Mouse (Mus musculus): Measurements from ENCODE around the gene Cfap45.

The Cfap45 gene

DNA sequence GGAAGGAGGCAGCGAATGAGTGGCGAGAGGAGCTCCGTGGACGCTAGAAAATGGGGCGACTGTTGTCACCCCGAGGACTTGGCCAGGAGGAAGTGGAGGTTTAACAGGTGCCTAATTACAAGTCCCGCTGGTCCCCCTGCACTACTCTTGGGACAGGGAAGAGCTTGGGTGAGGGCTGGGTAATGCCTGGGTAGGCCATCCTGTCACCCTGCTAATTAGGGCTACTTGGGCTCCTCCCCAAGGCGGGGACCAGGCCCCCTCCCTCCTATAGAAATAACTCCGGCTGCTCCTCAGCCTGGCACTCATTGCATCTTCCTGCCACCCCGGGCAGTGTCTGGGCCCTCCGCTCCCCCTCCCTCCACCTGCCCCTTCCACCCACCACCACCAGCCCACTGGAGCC lies 35.0 kb downstream of the Cfap45 start, which contains the start of gene Vsig8:
Gene Vsig8, plus strand, starts transcription at position 301 of the 400 bp plus-strand sequence.
- no peak for DNase-seq (ENCODE audit: low read depth, low spot score)

DNA sequence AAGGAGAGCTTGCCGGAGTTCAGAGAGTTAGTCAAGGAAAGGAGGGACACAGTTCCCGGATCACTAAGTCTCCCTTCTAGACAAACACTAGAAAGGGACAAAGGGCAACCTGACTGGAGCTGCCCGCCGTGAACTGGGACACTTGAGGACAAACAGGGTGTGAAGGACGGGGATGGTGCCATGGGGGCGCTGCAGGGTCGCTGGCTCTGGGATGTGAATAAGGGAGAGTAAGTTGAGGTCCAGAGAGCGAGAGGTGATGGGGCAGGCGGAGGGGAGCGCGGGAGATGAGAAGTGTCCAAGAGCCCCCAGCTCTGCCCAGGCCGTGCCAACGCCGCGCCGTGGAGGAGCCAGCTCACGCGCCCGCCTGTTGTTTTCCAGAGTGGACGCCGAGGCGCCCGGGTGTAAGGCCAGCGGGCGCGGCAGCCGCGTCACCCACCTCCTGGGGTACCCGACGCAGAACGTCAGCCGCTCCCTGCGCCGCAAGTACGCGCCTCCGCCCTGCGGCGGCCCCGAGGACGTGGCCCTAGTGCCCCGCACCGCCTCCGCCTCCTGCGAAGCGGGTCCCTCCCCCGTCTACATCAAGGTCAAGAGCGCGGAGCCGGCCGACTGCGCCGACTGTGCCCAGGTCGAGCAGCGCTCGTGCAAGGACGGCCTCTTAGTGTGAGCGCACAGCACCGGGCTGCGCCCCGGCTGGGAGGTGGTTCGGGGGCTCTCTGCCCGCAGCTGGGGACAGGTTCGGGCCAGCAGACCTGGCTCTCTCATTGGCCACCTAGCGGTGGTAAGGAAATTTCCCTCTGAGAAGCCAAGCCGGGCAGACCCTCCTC lies 42.3 kb downstream of the Cfap45 start:
- DNase-seq (ENCODE audit: low read depth, low spot score), result no peak

DNA sequence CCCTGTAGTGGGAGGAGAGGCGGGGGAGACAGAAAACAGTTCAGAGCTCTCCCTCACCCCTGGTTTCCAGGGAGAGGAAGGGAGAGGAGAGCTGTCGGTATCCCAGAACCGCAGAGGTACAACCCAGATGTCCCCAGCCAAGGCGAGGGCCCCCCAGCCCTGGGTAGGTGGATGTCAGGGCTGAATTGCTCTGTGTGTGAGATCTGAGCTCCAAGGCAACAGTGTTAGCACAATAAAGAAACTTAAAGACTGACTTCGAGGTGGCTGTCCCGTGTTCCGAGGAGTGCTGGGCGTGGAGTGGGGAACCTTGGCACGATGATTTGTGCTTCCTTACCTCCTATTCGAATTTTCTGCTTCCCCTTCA lies 42.8 kb downstream of the Cfap45 start:
- DNase-seq (ENCODE audit: low read depth, low spot score), result no peak

DNA sequence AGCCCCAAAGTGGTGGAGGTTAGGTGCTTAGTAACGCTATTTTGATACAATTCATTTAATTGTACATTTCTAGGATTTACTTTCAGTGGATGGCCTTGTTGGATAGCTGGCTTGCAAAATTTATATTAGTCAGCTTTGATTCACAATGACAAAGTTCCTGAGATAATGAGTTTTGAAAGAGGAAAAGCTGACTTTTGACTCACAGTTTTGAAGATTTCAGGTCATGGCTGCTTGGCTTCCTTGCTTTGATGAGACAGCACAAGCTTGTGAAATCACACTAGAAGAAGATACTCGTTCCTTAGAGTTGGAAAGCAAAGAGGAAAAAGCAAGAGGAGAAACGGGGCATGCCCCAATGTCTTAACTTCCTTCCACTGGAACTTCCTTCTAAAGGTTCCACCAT lies 45.5 kb downstream of the Cfap45 start:
- no peak for DNase-seq (ENCODE audit: low read depth, low spot score)

DNA sequence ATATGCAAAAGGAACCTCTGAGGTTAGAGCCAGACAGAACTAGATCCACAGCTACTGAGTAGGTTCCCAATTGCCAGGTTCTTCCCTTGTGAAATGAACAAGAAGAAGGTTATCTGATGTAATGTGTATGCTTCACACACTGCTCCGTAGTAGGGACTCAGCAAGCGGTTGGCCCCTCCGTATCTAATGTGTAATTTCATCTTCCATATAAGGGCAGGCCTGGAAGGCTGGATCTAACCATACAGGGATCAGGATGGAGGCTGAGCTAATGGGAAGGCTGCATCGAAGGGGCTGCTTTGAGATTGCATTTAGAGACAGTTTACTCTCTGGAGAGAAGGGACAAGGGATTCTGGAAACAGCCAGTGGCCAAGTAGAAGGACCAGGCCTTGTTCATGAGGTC lies 47.2 kb downstream of the Cfap45 start:
- no peak for DNase-seq (ENCODE audit: low read depth, low spot score)

DNA sequence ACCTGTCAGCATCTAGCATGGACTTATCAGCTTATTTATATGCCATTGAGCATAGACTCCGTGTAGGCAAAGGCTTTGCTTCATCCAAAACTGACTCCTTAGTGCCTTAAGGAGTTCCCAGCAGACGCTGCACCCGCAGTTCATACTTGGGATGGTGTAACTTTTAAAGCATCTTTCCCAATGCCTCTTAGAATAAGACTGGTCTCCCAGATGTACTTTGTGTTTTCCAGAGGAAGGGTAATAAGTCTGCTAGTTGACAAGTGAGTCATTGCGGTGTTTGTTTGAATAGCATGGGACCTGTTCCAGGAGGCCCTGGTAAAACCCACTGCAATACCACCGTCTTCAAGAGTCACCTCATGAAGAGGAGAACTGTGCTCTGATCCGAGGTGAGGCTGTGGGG lies 59.5 kb downstream of the Cfap45 start:
- DNase-seq (ENCODE audit: low read depth, low spot score), result no peak

DNA sequence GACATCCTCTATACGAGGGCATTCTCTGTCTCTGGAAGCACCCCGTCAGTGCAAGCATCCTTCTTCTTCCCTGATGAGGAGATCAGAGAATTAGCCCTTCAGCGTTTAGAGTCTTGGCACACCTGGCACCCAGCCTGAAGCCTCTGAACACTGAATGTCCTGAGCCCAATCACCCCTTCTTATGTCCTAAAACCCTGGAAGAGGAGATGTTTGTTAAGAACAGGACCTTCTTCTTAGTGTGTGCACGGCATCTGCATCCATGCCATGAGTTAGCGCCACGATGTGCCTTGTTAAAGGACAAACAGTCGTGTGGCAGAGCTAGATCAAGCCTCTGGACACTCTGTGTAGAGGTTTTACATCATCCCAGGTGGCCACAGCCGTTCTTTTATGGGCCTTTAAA lies 61.8 kb downstream of the Cfap45 start:
- no peak for DNase-seq (ENCODE audit: low read depth, low spot score)

DNA sequence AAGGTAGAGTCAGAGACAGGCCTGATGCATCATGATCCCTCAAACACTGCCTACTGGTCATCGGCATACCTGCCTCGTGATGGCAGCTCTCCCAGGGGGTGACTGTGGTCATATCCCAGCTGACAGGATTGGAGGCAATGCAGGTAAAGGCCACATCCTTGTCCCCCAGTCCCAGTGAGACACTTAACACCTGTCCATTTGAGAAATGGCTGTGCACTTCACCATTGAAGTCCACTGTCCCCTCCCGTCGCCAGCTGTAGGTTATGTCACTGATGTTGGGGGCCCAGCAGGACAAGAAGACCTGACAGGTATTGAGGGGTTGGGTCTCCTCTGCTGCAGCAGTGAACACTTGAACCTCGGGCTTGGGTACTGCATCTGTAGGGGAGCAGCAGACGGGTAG lies 63.7 kb downstream of the Cfap45 start:
- no peak for DNase-seq (ENCODE audit: low read depth, low spot score)

DNA sequence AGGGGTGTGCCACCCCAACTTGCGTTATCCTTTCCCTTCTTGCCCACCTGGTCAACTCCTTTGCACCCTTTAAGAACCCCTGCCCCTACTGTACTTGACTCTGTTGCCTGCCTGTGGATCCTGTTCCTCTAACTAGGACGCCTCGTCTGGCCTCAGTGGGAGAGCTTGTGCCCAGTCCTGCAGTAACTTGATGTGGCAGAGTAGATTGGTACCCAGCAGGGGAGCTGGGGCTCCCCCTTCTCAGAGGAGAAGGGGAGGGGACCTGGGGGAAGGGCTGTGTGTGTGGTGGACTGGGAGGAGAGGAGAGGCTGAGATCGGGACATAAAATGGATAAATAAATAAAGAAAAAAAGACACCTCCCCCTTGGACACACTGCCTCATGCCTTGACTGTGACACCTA lies 64.4 kb downstream of the Cfap45 start:
- DNase-seq (ENCODE audit: low read depth, low spot score), result no peak

DNA sequence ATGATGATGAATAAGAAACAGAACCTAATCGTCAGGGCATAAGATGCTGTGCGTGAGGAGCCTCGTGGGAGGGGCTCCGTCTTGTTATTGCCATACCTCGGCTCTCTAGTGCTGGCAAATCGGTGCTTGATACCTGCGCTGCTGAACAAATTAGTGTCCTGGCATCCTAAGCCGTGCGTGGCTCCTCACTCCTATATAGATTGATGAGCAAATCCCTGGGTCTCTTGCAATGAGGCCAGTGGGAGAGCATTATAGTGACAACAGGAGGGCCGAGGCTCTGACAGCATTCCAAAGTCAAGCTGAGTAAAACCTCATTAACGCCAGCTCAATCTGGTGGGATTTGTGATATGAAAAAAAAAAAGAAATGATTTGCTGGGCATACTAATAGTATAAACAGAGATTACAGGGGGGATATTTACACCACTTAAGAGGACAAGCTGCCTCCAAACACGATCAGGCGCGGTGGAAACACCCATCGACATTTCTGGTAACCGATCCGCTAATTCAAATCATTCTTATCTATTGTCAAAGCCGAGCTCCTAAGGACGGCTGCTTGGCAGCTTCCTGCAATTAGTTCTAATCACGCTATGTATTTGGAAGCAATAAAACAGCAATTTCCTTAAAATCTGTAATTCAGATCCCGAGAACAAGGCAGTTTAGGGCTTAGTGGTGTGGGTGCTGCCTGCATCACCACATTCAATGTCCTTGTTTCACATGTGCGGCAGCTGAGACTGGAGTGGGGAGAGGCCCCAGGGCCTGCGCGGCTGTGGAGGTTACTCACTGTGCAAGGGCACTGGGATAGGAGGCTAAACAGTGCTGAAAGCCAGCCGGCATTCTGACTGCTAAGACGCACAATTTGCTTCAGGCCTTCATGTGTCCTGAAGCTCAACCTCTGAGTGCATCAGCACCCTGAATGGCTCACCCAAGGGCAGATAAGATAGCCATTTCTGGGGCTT lies 65.3 kb downstream of the Cfap45 start:
- DNase-seq (ENCODE audit: low read depth, low spot score), result no peak

DNA sequence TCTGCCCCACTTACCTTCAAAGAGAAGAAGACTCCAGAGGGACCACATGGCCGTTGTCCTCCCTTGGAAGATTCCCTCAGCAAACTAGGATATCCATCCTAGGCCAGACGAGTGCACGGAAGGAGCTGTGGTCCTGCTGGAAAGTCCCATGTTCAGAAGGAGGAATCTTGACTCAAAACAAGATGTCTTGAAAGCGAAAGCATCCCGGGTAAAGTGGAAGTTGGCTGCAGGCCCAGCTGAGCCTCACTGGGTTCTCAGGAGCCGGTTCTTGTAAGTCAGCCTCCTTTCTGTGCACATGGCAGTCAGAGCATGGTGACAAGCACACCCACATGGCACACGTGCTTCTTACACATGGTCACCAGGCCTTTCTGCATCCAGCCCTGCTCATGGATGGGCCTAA lies 69.8 kb downstream of the Cfap45 start, which contains the start of gene Slamf8:
Gene Slamf8, minus strand, starts transcription at position 184 of the 400 bp plus-strand sequence.
- no peak for DNase-seq (ENCODE audit: low read depth, low spot score)

DNA sequence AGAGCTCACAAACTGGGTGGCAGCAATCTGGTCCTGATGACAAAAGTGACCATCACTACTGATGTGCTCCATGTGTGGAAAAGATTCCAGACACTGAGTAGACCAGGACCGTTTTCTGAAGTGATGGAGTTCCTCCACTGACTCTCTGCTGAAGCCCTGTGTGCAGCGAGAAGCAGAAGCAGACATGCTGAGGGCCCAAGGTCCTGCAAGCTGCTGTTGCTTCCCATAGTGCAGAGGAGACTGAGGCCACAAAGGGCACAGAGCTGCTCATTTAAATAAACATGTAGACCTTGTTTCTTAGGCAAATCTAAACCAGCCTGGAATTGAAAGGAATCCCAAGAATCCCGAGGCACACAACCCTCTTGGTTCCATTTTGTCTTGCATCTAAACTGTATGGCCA lies 72.7 kb downstream of the Cfap45 start:
- no peak for DNase-seq (ENCODE audit: low read depth, low spot score)

DNA sequence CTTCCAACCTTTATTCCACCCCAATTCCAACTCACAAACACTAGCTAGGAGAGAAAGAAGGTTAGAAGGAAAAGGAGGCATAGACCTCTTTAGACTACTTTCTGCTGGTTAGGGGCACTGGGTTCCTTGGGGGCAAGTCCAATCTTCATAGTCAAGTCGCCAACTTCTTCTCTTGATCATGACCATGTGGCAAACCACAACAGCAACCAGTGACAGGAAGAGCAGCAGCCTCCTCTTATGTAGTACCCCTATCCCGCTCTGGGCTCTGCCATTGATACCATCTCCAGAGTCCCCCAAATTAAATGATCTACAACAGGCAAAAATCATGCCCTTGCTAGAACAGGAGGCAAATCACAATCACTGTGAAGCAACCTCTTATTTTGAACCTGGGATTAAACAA lies 73.4 kb downstream of the Cfap45 start:
- DNase-seq (ENCODE audit: low read depth, low spot score), result no peak

DNA sequence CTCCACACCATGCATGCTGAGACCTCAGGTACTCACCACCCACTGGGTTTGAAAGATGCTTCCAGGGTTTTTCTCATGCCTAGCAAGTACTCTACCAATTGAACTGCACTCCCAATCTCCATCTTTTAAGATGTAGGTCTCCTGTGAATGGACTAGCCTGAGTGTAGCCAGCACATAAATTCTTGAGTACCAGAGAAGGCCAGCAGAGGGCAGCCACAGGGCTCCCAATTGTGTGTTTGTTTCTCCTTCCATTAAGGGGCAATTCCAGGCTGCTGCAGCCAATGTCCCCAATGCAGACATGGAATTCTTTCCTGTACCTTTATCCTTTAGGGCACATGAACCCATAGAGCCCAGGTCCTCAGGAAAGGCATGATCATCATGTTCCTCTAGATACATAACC lies 73.9 kb downstream of the Cfap45 start:
- no peak for DNase-seq (ENCODE audit: low read depth, low spot score)

All from retina, adult 2 months (tissue).